9 mouse cellular contexts compared by ENCODE assay signal in genomic region chr12:11436497-11437265, GRCm38 (mm10). TPM values are rescaled to one million over a fixed set of nuclear protein-coding genes. Genes with fewer than 3 reads are reported as not detected.
DNase-seq lines count a peak whose midpoint lies in the region; ATAC-seq and TF ChIP-seq lines count a peak whose summit lies in the region.
"Had no signal": no experiment of that assay in that cellular context is flagged by ENCODE, and none has a peak within 500 bp of the region (broad histone marks: within the 10 kb centered on the region; RNA-seq: fewer than 3 reads in every experiment).

Gene Vsnl1, minus strand, starts transcription at chr12:11436613.

- peak within 1 kb of the TSS; percentile 76 for H3K27ac ChIP-seq in hindbrain, postnatal 0 days
- H3K27ac ChIP-seq in left cerebral cortex, adult 2 months = peak within 1 kb of the TSS; percentile 90

- H3K4me3 ChIP-seq in hindbrain, postnatal 0 days (ENCODE audit: low read length) = peak within 1 kb of the TSS; percentile 57
- H3K4me3 ChIP-seq in left cerebral cortex, adult 2 months = peak within 1 kb of the TSS; percentile 73

- peak within 1 kb of the TSS; percentile 73 for H3K4me2 ChIP-seq in hindbrain, postnatal 0 days (ENCODE audit: low read depth, low read length)

- DNase-seq in Patski (ENCODE audit: low read depth, low spot score) = no peak
- peak; percentile 8 to 16 for DNase-seq in gastrocnemius, adult 8-10 months (ENCODE audit: low spot score in 2 of 2)
- DNase-seq in hindbrain, postnatal 0 days (ENCODE audit: low spot score) = peak; percentile 96
- peak; percentile 87 to 89 for DNase-seq in left cerebral cortex, adult 2 months (ENCODE audit: extremely low spot score in 1 of 2, low spot score in 2 of 2)
- peak; percentile 63 for DNase-seq in lung, postnatal 36 days
- peak; percentile 91 for DNase-seq in right cerebral cortex, postnatal 25 days
- no peak for DNase-seq in spleen, adult 12 weeks (ENCODE audit: low spot score)

- POLR2A ChIA-PET in Patski (lab: Charles Lee) = no interaction called here

- no peaks in the 10 kb centered on the region for H3K9me3 ChIP-seq in hindbrain, postnatal 0 days (ENCODE audit: low read length)

- H3K4me1 ChIP-seq in hindbrain, postnatal 0 days (ENCODE audit: insufficient read depth, low read length) = no peaks in the 10 kb centered on the region

- no peaks in the 10 kb centered on the region for H3K36me3 ChIP-seq in hindbrain, postnatal 0 days (ENCODE audit: insufficient read depth, low read length)

- intact Hi-C loops in left cerebral cortex, adult 2 months (cut with DNase I) = loop anchor here (1.0 to 10.0 kb wide), 5 partner anchors 20 to 711 kb away; partner anchors contain the start of gene Rad51ap2

- peak; percentile 54 for ATAC-seq in Patski
- ATAC-seq in common myeloid progenitor, adult 5-6 weeks (replicated peaks; ENCODE audit: low read depth, poor library complexity, severe bottlenecking) = peak; percentile 47; the same call in 1 of the 2 replicates
- ATAC-seq in hindbrain, postnatal 0 days = peak; percentile 96

- CTCF ChIA-PET in Patski (lab: Charles Lee) = interaction anchor here (1.0 to 2.0 kb wide), 3 partner anchors 10 to 34 kb away, joined by 3 to 7 read pairs (median 3); partner anchors contain the start of gene Rad51ap2

- WGBS in hindbrain, postnatal 0 days = 2% methylated on average over 34 of the region's 34 CpGs

- in situ Hi-C loops in Patski (cut with MboI; ENCODE audit: low pct_unique_long_range_greater_than_20kb) = no loop called here

- TF ChIP-seq CTCF in Patski (IDR thresholded peaks at IDR 0.05) = no peak
- TF ChIP-seq CTCF in hindbrain, postnatal 0 days (IDR thresholded peaks at IDR 0.05; ENCODE audit: low read depth) = no peak
- TF ChIP-seq CTCF in left cerebral cortex, adult 2 months (IDR thresholded peaks at IDR 0.05) = no peak

- peaks cover 22% of the 10 kb centered on the region for H3K27me3 ChIP-seq in Patski
- no peaks in the 10 kb centered on the region for H3K27me3 ChIP-seq in hindbrain, postnatal 0 days (ENCODE audit: insufficient read depth, low read length)
- H3K27me3 ChIP-seq: CH12.LX had no signal

- peak within 1 kb of the TSS; percentile 49 for H3K9ac ChIP-seq in hindbrain, postnatal 0 days (replicated peaks; ENCODE audit: low read length)

RNA-seq across cellular contexts. Expression of gene Vsnl1, which starts in this region (rescaled TPM):
- polyA plus RNA-seq in Patski (2021) = not detected
- not detected in 2 replicates for total RNA-seq in common myeloid progenitor, adult 5-6 weeks (2017)
- not detected for total RNA-seq in gastrocnemius, adult 8-10 months (2022)
- 154 and 182 TPM in 2 replicates for total RNA-seq in hindbrain, postnatal 0 days (2014; rRNA removed)
- polyA plus RNA-seq in hindbrain, postnatal 0 days (2015; fragmentation: Nextera tagmentation; extraction: Ambion mirVana) = 187 and 225 TPM in 2 replicates
- 100 to 1,000 TPM; 637 to 675 TPM for total RNA-seq in left cerebral cortex, adult 2 months (2021)
- total RNA-seq: CH12.LX had no signal

Comparison
In these comparisons a context has a peak if more than half of its experiments do, and no peak if none do; other contexts are left out.
1. RNA of gene Vsnl1 (total RNA-seq): 637 to 675 TPM in left cerebral cortex, adult 2 months and 154 to 182 TPM in hindbrain, postnatal 0 days; not detected in gastrocnemius, adult 8-10 months and not detected in common myeloid progenitor, adult 5-6 weeks; every median in the first group is over 100 times any median in the second.
2. RNA of gene Vsnl1 (polyA plus RNA-seq): 187 to 225 TPM in hindbrain, postnatal 0 days; not detected in Patski (single experiment); every median in the first group is over 100 times any median in the second.
3. Peak in ATAC-seq in Patski; RNA of the gene not detected or under 1 TPM.
4. Peak in ATAC-seq in common myeloid progenitor, adult 5-6 weeks; RNA of the gene not detected or under 1 TPM.
5. Peak in DNase-seq in gastrocnemius, adult 8-10 months; RNA of the gene not detected or under 1 TPM.
6. DNase-seq: peak in hindbrain, postnatal 0 days (single experiment), left cerebral cortex, adult 2 months (2 of 2), lung, postnatal 36 days (single experiment) and right cerebral cortex, postnatal 25 days (single experiment); none in Patski (single experiment) and spleen, adult 12 weeks (single experiment).
7. Peak in every context shown above with its lines, with median percentiles within 50 percentile points of each other: ATAC-seq.